Mouse (Mus musculus) hindbrain, postnatal 0 days (tissue): ENCODE measurements around the gene Hoxb8. TPM values are rescaled to one million over a fixed set of nuclear protein-coding genes. Genes with fewer than 3 reads are reported as not detected.
A peak's percentile ranks its signal among the peaks of the same experiment; 100 is the strongest.

Experiments used
- ATAC-seq: fragments of 200-750 bp; cut with Nextera tagmentation; 2 replicates; pipeline ENCODE4 v1.8.0; 2017; ENCODE audit warnings: mild to moderate bottlenecking, moderate TSS enrichment, moderate library complexity
- DNase-seq: peaks from one replicate; pipeline ENCODE4 v3.0.0-alpha.2; 2015; ENCODE audit warnings: low spot score
- H3K27ac ChIP-seq: fragments of 300-500 bp; sonication (generic); 2 replicates; pipeline ENCODE4 v1.5.1; 2014; ENCODE audit warnings: mild to moderate bottlenecking
- H3K27me3 ChIP-seq: fragments of 300-500 bp; sonication (generic); 2 replicates; pipeline ENCODE4 v1.6.1; 2014; ENCODE audit warnings: low read length, mixed read lengths; ENCODE audit not compliant: insufficient read depth
- H3K36me3 ChIP-seq: fragments of 300-500 bp; sonication (generic); 2 replicates; pipeline ENCODE4 v1.6.1; 2014; ENCODE audit warnings: low read length, mixed read lengths; ENCODE audit not compliant: insufficient read depth
- H3K4me1 ChIP-seq: fragments of 300-500 bp; sonication (generic); 2 replicates; pipeline ENCODE4 v1.6.1; 2014; ENCODE audit warnings: antibody characterized with exemption, low read length, mixed read lengths; ENCODE audit not compliant: insufficient read depth
- H3K4me2 ChIP-seq: fragments of 300-500 bp; sonication (generic); 2 replicates; pipeline ENCODE4 v1.6.1; 2014; ENCODE audit warnings: low read depth, mild to moderate bottlenecking, low read length, moderate library complexity, mixed read lengths
- H3K4me3 ChIP-seq: fragments of 300-500 bp; sonication (generic); 2 replicates; pipeline ENCODE4 v1.5.1; 2014; ENCODE audit warnings: low read length
- H3K9ac ChIP-seq: fragments of 300-500 bp; sonication (generic); replicated peaks from 2 replicates; pipeline ENCODE4 v1.6.1; 2014; ENCODE audit warnings: mild to moderate bottlenecking, low read length, moderate library complexity, mixed read lengths
- H3K9me3 ChIP-seq: fragments of 300-500 bp; sonication (generic); 2 replicates; pipeline ENCODE4 v1.6.1; 2016; ENCODE audit warnings: low read length, mixed read lengths
- CTCF ChIP-seq: IDR thresholded peaks from 2 replicates; pipeline ENCODE4 v1.5.1; 2016; ENCODE audit warnings: antibody characterized with exemption, control low read depth, low read depth
- WGBS: fragments of 180-500 bp; shearing (Covaris S2); extraction: QIAGEN DNeasy Blood & Tissue Kit; methylation state at CpG from one replicate; pipeline ENCODE4 v1.1.7; 2014; 5-methylcytosine and 5-hydroxymethylcytosine counted together
- polyA plus RNA-seq: library from polyadenylated mRNA; unstranded; fragments of >200 nt; fragmentation: Nextera tagmentation; extraction: Ambion mirVana; gene quantifications from 2 replicates; pipeline ENCODE4 v1.2.1, GENCODE M21; 2015
- total RNA-seq: library from RNA; depleted of rRNA; stranded (reverse); fragments of >200 nt; gene quantifications from 2 replicates; pipeline ENCODE4 v1.2.3, GENCODE M21; 2014

Hoxb8 gene
- total and polyA plus RNA-seq, 2 experiments from 2014 or later: 4.6 to 28.0 TPM

DNA sequence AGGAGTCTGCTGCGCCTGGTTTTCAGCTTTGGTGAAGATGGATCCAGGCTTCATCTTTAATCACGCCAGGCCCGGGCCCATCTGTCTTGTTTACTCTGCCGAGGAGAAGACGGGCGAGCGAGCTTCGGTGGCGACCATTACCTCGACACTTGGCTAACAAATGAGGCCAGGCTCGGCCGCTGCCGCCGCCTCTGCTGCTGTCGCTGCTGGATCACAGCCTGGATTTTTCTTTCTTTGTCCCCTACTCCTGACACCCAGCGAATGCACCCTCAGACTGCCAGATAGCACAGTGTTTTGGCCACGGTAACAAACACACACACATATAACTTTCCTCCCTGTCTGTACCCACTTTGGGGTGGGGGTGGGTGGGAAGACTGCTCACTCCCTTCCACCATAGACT lies 39.0 kb downstream of the Hoxb8 start:
- 8% methylated on average over 17 of the region's 17 CpGs for WGBS
- H3K9ac ChIP-seq: peak overlapping the region; percentile 18
- peak overlapping the region; percentile 56 for H3K4me2 ChIP-seq

DNA sequence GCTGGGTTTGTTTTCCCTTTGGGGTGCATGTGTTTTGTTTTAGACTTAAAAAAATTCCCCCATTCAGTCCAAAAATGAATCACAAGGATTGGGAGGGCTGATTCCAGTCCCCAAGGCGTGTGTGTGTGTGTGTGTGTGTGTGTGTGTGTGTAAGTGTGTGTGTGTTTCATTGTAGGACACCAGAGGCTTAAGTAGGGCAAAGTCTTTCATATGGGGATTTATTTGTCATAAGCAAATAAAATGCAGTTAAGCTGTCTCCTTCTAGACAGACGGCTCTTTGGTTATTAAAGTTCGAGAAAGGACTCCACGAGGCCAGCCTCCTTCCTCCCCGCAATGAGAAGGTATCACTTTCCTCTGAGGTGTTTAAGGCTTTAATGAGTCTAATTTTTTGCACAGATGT lies 40.1 kb downstream of the Hoxb8 start:
- Histone ChIP-seq H3K9me3 (no peaks in the 10 kb centered on the region), H3K27ac (peak overlapping the region; percentile 85; the same call in 1 of the 2 replicates), H3K4me3 (no peak overlapping the region), H3K4me2 (peak overlapping the region; percentile 56), H3K4me1 (no peaks in the 10 kb centered on the region), H3K9ac (no peak overlapping the region), H3K27me3 (peaks cover 73% of the 10 kb centered on the region), H3K36me3 (no peaks in the 10 kb centered on the region)
- WGBS: 10% methylated on average over 5 of the region's 5 CpGs
- DNase-seq (no peak), ATAC-seq (no peak)
- TF ChIP-seq CTCF: no peak

More for the DNA sequence above, 39.0 kb downstream of the Hoxb8 start:
- H3K9me3 ChIP-seq: no peaks in the 10 kb centered on the region
- no peak for ATAC-seq
- H3K4me1 ChIP-seq: no peaks in the 10 kb centered on the region
- no peak for TF ChIP-seq CTCF
- H3K27ac ChIP-seq: peak overlapping the region; percentile 85
- peak overlapping the region; percentile 35 for H3K4me3 ChIP-seq
- DNase-seq: peak; percentile 60
- H3K27me3 ChIP-seq: peaks cover 73% of the 10 kb centered on the region
- H3K36me3 ChIP-seq: no peaks in the 10 kb centered on the region

DNA sequence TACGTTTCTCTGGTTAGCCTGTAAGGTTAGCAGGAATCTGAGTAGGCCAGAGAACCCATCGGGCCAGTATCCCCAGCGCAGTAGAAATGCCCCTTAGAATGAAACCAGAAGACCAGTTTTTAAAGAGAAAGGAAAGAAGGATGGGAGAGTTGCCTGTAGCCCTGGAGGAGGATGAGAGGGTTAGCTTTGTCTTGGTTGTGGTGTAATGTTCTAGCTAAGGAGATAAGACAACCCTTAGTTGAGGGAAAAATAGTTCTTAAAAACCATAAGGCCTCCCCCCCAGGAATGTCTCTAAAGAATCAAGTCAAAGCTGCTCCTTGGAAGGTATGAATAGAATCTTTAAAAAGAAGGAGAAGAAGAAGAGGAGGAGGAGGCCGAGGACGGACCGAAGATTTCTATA lies 41.0 kb downstream of the Hoxb8 start:
- Histone ChIP-seq H3K4me1 (no peaks in the 10 kb centered on the region), H3K4me2 (peak overlapping the region; percentile 56), H3K36me3 (no peaks in the 10 kb centered on the region), H3K4me3 (0 out of 2 replicates have a peak overlapping the region, but pooled peaks have one; percentile 12), H3K27me3 (peaks cover 80% of the 10 kb centered on the region), H3K27ac (peak overlapping the region; percentile 85; the same call in 1 of the 2 replicates), H3K9me3 (no peaks in the 10 kb centered on the region), H3K9ac (0 out of 2 replicates have a peak overlapping the region, but pooled peaks have one; percentile 7)
- DNase-seq (no peak), ATAC-seq (no peak)
- no peak for TF ChIP-seq CTCF
- 3% methylated on average over 6 of the region's 6 CpGs for WGBS

DNA sequence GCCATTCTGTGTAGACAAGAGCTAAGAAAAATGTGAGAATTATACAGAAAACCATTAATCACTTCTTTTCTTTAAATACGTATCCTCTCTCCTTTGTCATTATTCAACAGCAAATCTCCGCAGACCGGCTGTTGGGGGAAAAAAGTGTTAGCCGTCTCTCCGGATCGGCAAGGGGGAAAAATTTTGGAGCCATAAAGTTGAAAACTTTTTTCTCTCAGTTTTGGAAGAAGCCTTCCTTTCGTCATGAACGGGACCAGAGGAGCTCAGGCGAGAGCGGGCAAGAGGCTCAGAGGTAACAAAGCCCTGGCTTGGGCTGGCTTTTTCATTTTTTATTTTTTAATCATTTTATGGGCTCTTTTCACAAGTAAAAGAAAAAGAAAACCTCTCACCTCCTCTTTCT lies 41.4 kb downstream of the Hoxb8 start, which contains the start of gene Hoxb3:
Gene Hoxb3, plus strand, starts transcription at position 173 of the 400 bp plus-strand sequence.
- WGBS: 13% methylated on average over 10 of the region's 10 CpGs
- Histone ChIP-seq H3K9ac (peak within 1 kb of the TSS; percentile 37; the same call in 1 of the 2 replicates), H3K27ac (peak within 1 kb of the TSS; percentile 85), H3K4me1 (no peaks in the 10 kb centered on the region), H3K4me3 (peak within 1 kb of the TSS; percentile 17), H3K27me3 (peaks cover 80% of the 10 kb centered on the region), H3K4me2 (peak within 1 kb of the TSS; percentile 56), H3K36me3 (no peaks in the 10 kb centered on the region), H3K9me3 (no peaks in the 10 kb centered on the region)
- ATAC-seq (no peak), DNase-seq (no peak)
- no peak for TF ChIP-seq CTCF

DNA sequence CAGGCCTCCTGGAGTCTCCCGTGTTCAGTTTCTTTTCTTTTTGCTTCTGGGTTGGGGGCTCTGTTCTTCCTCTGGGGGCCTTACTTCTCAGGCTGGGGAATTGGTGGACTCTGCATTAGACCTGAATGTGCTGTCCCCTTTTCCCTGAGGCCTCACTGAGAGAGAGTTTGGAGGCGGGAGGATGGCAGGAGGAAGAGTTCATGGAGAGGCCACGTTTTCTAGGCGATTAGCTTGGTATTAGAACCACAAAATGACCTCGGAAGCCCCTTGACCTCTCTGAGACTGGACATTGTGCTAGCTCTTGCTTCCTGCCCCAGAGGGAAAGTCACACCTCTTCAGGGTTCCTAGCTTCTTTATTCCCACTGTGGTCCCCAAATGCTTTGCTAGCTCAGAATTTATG lies 42.4 kb downstream of the Hoxb8 start:
- Histone ChIP-seq H3K27me3 (peaks cover 79% of the 10 kb centered on the region), H3K4me3 (peak overlapping the region; percentile 17), H3K27ac (peak overlapping the region; percentile 85), H3K4me2 (peak overlapping the region; percentile 56), H3K9ac (0 out of 2 replicates have a peak overlapping the region, but pooled peaks have one; percentile 30), H3K36me3 (no peaks in the 10 kb centered on the region), H3K9me3 (no peaks in the 10 kb centered on the region), H3K4me1 (no peaks in the 10 kb centered on the region)
- no peak for TF ChIP-seq CTCF
- ATAC-seq (no peak), DNase-seq (no peak)
- WGBS: under 1% methylated on average over 5 of the region's 5 CpGs

DNA sequence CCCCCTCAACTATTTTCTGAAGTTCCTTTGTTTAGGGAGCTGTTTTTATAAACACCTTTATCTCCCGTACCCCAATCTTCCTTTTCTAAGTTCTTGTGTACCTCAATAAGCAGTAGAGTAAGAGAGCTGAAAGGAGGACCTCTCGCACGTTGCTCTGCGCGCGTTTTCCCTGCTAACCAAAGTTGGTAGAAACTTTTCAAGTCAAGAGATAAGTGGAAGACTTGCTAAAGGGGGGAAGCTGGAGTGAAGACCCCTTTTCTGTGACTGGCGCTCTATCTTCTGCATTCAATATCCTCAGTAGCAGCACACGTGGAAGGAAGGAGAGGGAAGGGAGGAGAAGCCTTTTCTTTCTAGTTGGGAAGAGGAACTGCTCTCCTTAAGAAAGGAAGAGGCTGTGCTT lies 43.3 kb downstream of the Hoxb8 start:
- H3K36me3 ChIP-seq: no peaks in the 10 kb centered on the region
- ATAC-seq: no peak
- H3K4me1 ChIP-seq: no peaks in the 10 kb centered on the region
- H3K4me3 ChIP-seq: peak overlapping the region; percentile 19; the same call in 1 of the 2 replicates
- no peak for TF ChIP-seq CTCF
- 3% methylated on average over 8 of the region's 8 CpGs for WGBS
- H3K4me2 ChIP-seq: peak overlapping the region; percentile 56
- peaks cover 78% of the 10 kb centered on the region for H3K27me3 ChIP-seq
- DNase-seq: no peak
- peak overlapping the region; percentile 44; the same call in 1 of the 2 replicates for H3K9ac ChIP-seq
- H3K27ac ChIP-seq: peak overlapping the region; percentile 85
- no peaks in the 10 kb centered on the region for H3K9me3 ChIP-seq

DNA sequence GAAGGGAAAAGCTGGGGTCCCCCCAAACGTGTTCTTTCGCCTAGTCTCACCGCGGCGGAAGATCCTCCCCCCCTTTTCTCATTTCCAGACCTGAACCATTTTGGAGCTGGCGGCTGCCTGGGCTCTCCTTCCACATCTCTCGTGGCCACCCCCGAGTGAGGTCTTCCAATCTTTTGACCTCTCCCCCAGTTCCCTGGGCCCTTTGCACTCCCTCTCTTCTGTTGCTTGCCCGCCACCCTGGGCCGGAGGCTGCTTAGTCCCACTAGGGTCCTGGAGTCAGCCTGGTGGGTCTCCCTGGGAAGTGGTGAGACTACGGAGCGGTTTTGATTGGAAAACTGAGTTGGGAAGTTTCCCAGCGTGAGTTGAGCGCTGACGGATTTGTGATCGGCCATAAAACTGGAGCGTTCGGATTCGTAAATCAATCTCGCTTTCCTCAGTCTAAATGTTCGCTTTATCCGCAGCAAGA lies 44.1 kb downstream of the Hoxb8 start:
- peak overlapping the region; percentile 85 for H3K27ac ChIP-seq
- ATAC-seq (no peak), DNase-seq (no peak)
- peak overlapping the region; percentile 44 for H3K9ac ChIP-seq
- H3K4me3 ChIP-seq: peak overlapping the region; percentile 19
- no peaks in the 10 kb centered on the region for H3K9me3 ChIP-seq
- no peaks in the 10 kb centered on the region for H3K36me3 ChIP-seq
- no peaks in the 10 kb centered on the region for H3K4me1 ChIP-seq
- H3K27me3 ChIP-seq: peaks cover 84% of the 10 kb centered on the region
- 3% methylated on average over 22 of the region's 22 CpGs for WGBS
- no peak for TF ChIP-seq CTCF
- H3K4me2 ChIP-seq: peak overlapping the region; percentile 56
